Comparison of ENCODE assay signal across 16 mouse cellular contexts in the genomic region with DNA sequence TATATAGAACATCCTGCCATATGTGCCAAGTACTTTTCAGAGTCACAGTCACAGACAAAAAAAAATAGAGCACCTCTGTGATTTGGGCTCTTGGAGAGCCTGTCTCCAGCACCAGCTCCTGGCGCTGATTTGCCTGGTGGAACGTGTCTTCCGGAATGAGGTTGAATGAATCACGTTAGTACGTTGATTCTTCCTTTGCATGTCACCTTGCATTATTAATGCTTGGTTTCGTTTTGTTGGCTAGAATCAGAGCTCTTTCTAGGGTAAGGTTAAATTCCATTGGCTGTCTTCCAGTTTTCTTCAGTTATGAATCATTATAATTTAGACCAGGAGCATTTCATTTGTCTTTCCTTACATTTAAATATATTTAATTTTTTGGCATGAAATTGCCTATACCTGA.
A peak's percentile ranks its signal among the peaks of the same experiment; 100 is the strongest.
DNase-seq lines count a peak whose midpoint lies in the region; ATAC-seq lines count a peak whose summit lies in the region.
"Had no signal": no experiment of that assay in that cellular context is flagged by ENCODE, and none has a peak within 500 bp of the region (broad histone marks: within the 10 kb centered on the region; RNA-seq: fewer than 3 reads in every experiment).

No protein-coding gene starts in this region.

- intact Hi-C loops in left cerebral cortex, postnatal 4 days (cut with DNase I): no loop called here
- intact Hi-C loops in left cerebral cortex, postnatal 14 days (cut with DNase I): no loop called here

- no peak for ATAC-seq in cerebellum, adult (ENCODE audit: insufficient number of reproducible peaks, low FRiP score, low TSS enrichment)
- ATAC-seq: forebrain, embryonic 16.5 days; intestine, postnatal 0 days had no signal

- DNase-seq in cerebellum, postnatal 14 days: peak; percentile 43 to 45
- peak; percentile 5 for DNase-seq in left cerebral cortex, postnatal 4 days
- no peak for DNase-seq in left cerebral cortex, postnatal 14 days (ENCODE audit: low spot score in 2 of 2)
- DNase-seq in brain, adult 2 months (ENCODE audit: low read depth, low spot score): peak; percentile 34
- peak; percentile 60 for DNase-seq in retina, postnatal 1 day
- DNase-seq in gastrocnemius, postnatal 4 days (ENCODE audit: low spot score in 2 of 2): no peak
- DNase-seq: adrenal gland, adult 2 months; cerebellum, postnatal 36 days; gastrocnemius, adult 2 months; gastrocnemius, postnatal 25 days; heart, adult 2 months; heart, postnatal 14 days; kidney, adult 8-10 months had no signal

Comparison
In these comparisons a context has a peak if more than half of its experiments do, and no peak if none do; other contexts are left out.
1. DNase-seq: peak in cerebellum, postnatal 14 days (2 of 2), left cerebral cortex, postnatal 4 days (single experiment), brain, adult 2 months (single experiment) and retina, postnatal 1 day (single experiment); none in left cerebral cortex, postnatal 14 days (0 of 2) and gastrocnemius, postnatal 4 days (0 of 2).